Mouse (Mus musculus) adrenal gland, postnatal 4 days (tissue): ENCODE data around the gene Abca12. TPM values are rescaled to one million over a fixed set of nuclear protein-coding genes. Genes with fewer than 3 reads are reported as not detected.

Experiments
- DNase-seq, 2 experiments: peaks; one replicate each; pipeline ENCODE4 v3.0.0; 2021 to 2022; ENCODE audit warnings: low spot score in 2 of 2, mixed read lengths in 2 of 2
- long read RNA-seq, 2 experiments: library from polyadenylated mRNA; stranded (forward); transcript quantifications; one replicate each; pipeline ENCODE4 v2.0.0; 2021
- total RNA-seq, 2 experiments: library from RNA; stranded (reverse); gene quantifications; 2 replicates each; pipeline ENCODE4 v1.2.3; 2021

The Abca12 gene
- under 1 TPM in 1 of 2 experiments, not detected in 1; 0.08 TPM for total RNA-seq
- long read RNA-seq, experiment 1 = 0 reads
- long read RNA-seq, experiment 2 = 0 reads

DNA sequence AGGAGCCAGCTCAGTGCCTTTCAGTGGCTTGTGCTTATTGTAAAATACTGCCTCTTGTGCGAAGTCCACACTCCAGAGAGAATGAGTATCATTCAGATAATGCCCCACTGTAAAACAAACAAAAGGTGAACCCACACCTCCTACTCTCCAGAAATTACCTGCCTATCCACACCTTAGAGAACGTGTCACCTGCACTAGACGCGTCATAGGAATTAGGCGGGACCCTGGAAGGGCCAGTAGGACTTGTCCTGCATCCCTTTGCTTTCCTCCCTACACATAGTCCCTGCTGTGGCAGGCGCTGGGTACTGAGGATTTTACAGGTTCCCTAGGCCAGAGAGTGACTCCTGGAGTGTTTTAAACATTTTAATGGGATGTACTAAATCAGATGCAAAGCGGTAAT, at the start of gene Abca12:
Gene Abca12 (minus strand): TSS at position 101 of the 400 bp plus-strand sequence.
- DNase-seq = no peak

DNA sequence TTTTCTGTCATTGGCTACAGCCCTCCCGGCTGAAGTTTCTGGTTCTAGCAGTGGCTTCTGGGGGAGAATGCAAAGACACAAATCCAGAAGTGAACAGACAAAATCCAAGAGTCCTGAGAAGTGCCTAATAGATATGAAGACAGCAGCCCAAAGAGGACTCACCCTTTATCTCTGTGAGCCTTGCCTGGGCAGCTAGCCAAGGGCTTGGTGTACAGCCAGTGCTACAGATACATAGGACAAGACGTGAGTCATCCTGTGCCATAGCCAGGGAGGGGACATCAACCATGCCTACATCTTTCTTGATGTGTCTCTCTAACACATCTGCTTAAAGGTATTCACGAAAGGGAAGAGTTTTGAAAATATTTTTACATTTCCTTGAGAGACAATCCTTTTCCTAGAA, 43.3 kb upstream of the Abca12 start:
- peak in 1 of 2 experiments; percentile 3 for DNase-seq

DNA sequence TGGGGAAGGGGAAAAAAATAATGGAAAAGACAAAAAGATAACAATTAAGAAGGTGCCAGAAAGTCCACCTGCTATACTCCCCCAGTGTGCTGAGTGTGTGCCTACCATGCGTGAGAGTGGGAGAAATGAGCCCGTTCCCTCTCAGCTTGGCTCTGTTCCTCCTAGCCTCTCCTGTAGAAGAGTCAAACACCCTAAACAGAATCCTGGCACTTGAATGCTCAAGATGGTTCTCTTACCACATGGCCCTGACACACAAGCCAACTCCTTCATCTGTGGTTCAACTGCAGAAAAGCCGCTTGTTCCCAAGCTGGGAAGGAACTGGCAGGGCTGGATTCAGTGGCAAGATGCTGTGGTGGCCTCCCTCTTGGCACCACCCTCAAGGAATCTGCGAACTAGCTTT, 32.7 kb upstream of the Abca12 start:
- no peak for DNase-seq

DNA sequence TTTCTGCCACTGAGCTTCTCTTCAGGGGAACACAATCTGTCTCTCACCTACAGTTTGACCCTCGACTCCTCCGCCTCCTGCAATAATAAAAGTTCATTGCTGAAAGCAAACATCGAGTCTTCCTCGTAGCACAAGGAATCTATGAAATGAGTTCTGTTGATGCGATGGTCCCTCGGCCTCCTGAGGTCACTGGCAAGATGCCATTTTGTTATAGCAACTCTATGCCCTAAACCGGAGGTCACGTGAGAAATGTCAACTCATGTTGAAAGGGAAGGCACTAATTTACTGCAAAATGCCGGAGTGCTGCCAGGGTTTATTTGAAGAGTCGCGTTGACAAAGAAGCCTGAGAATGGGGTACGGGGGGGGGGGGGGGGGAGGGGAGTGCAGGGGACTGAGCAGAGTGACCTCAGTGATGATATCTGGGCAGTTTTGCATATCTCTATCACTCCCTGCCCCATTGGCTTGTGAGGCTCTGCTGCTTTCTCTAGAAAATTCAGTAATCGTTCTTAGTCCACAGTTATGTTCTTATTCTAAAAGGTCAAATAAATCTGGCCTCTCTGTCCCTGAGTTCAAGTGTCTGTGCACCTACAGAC, 7.1 kb upstream of the Abca12 start:
- no peak for DNase-seq

DNA sequence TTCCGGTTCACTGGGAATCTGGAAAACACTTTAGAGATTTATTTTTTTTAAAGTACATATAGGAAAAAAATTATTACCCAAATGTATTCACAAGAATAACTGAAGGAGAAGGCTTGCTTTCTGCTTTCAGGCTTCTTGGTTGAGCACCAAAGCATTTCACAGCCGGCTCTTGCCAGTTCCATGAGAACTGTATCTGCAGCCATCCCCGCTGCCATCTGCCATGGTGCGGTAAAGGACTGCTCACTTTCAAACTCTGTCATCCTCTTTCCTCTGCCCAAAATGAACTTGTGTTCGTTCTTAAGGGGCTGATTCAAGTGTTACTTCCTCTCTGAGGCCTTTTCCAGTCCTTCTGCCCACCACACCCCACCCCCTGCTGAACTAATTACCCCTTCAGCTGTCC, 3.8 kb upstream of the Abca12 start:
- no peak for DNase-seq

DNA sequence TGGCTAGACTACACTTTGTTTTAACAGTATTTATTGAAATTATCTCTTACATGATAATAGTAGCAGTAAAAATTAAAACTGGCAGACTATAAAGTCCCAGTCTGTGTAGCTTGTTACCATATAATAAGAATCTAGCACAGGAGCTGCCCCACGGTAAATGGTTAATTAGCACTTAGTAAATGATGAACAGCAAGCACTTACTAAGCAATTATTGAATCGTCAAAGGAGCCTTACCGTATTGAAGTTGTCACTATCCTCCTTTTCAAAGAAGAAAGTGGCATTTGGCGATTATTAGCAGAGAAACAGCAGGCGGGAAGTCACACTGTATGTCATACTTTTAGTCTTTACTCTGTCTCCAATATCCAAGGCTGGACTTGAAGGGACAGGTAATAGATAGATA, 3.2 kb upstream of the Abca12 start:
- DNase-seq = no peak

DNA sequence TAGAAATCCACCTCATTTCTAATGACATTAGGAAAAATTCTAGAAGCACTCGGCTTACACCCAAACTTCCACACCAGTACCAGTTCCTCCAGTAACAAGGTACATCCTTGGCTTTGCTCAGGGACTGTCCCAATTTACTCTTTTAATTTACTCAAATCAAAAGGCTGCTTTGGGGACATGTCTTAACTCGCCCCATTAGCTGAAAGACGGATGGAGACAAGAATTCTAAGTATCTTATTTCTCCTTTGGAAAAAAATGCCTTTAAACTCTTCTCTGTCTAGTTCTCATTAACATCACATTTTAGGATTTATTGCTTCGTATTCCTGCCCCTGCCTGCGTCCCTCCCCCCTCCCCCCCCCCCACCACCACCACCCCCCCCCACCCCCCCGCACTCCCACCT, 626 bp downstream of the Abca12 start:
- DNase-seq = no peak

DNA sequence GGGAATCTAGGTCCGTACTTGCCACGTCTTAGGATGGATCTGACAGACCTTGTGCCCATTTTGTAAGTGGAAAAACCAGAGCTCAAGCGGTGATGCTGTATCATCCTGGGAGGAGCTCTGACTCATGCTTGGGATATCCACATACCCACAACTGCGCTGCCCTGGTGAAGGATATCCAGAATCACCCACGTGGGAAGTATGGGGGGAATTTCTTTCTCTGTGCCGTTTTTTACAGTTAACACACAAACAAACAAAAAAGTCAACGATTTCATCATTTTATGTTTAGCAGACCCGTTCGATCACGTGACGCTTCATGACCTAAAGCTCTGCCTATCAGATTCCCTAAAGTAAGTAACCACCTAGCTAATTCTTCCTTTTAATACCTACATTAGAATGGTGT, 1.6 kb downstream of the Abca12 start:
- DNase-seq = no peak

DNA sequence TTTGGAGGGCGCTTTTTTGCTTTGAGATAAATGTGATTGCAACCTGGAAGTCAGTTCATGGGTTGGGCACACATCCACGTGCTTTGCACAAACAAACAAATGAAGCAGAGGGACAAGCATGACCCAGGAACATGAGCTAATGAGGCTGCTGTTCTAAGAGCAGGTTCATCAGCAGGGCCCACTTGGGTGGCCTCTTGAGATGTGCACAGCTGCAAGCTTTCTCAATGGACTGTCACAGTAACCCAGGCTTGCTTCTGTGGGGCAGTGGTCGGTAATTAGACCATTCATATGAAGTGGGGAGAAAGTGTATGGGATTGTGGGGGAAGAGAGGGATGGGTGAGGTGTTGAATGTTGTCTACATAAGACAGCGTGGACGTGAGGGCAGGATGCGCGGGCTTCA, 7.0 kb downstream of the Abca12 start:
- no peak for DNase-seq

DNA sequence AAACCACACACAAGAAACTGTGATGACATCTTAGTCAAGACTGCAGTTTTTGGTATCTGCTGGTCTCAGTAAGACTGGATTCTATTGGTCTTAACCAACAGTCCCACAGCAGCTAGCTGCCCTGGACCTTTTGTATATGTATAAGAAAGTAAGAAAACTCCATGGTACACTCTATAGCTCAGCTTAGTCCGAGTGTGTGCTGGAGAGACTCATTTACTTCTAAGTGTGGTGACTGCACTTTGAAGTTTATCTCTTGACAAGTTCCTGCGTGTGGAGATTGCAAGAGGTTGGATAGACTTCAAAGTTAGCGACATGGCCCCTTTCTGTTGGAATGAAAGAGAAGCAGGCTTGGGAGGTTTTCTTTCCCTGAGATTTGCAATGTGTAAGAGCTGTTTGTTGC, 17.1 kb downstream of the Abca12 start:
- no peak for DNase-seq

DNA sequence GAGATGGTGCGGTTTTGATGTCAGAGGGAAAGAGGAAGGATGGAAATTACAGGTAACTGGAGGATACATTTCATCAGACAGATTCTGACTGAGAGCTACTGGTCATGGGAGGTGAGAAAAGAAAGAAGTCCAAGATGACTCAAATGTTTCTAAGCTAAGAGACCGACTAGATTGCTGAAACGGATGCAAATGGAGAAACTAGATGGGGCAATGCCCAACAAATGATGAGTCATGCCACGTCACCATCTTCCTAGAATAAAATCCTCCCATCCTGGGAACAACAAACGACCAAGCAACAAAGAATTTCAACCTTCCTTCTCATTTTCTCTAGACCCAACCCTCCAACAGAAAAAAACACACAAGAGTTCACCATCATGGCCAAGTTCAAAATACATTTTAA, 18.6 kb downstream of the Abca12 start:
- no peak for DNase-seq

DNA sequence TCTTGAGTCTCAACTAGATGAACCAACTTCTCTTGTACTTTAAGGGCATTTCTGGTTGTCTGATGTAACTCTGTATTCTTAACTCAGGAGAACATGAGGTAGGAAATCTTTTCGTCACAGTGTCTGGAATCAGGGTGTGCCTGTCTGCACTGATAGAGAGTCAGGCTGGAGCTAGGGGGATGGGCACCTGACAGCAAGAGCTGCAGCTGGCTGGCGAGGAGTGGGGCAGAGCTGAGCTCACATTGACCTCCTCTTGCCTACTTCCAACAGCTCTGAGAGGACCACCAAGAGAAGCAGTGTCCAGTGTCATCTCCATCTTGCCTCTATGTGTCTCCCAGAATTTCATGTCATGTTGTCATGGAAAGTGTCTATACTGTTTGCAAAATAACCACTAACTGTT, 20.5 kb downstream of the Abca12 start:
- no peak for DNase-seq

DNA sequence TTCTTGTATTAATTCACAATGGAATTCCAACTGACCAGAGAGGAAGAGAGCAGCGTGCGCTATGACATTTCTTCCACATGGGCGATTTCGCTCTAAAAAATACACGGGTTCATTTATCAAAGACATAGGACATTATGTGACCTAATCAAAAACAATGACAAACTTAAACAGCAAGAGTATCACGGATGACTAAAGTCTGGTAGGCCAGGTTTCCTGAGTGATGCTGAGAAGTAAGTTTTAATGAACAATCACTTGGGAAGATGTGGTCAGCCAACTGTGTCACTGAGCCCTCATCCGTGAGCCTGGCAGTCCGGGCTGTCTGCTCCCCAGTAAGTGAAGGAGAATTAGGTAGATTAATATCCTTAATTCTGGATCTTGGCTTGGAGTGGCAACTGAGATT, 21.2 kb downstream of the Abca12 start:
- no peak for DNase-seq

DNA sequence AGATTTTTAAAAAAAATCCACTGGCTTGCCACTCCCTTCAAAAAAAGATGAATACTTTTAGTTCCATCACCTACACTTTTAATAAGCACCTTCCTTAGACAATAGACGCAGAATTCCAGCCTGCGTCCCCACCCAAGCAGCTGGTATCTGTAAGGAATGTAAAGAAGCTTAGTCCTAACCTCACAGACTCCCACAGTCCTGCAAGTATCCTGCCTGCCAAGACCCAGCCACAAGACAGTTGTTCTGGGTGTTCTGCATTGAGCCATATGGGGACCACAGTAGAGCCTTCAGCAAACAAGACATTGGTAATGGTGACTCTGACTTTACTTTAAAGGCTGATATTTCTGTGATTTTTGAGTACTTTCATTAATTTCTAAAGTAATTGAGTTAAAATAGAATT, 22.2 kb downstream of the Abca12 start:
- DNase-seq = no peak

DNA sequence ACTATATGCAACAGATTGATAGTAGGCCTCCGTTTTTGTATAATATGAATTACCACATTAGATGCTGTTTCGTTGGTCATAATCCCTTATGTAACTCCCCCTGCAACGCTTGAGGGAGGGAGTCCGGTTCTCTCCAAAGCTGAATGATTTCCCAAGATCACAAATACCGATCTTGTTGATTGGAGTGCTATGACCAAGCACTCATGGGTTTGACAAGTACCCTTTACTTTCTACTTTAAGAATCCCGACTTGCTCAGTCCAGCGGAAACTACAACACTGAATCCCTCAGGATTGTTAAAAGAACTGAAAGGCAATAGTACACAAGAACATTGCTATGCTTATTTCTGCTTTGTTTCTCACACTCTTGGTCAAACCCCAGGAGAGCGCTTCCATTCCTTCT, 28.1 kb downstream of the Abca12 start:
- DNase-seq = no peak

DNA sequence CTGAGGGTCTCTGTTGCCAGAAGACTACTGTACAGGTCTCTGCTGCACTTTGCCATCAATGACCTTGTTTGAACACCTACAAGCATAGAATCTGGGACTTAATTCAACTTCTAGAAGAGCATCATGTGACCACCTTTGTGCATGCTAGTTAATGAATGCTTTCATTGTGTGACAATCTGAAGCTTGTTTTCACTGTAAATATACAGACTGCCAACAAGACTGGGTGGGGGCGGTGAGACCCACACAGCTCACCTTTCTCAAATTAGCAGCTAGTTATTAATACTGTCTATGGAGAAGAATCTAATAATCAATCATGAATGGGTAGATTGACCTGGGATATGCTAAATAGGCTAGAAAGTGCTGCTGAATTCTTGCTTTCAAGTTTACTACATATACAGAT, 30.6 kb downstream of the Abca12 start:
- DNase-seq = no peak

DNA sequence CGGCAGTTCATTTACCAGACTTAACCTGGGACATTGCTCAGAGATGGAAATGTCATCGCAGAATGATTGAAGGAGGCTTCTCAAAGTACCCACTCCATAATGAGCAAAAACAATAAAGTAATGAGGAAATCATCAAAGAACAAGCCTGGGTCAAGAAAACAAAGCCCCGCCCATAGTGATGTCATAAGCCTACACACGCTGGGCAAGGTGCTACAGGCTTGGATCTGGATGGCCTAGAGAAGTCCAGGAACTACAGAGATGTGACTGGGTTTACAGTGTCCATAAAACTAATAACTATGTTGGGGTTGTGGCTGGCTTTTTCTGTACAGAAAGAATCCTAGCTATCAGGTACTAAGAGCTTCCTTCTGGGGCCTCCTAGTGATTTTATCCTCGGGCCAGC, 41.6 kb downstream of the Abca12 start:
- no peak for DNase-seq

DNA sequence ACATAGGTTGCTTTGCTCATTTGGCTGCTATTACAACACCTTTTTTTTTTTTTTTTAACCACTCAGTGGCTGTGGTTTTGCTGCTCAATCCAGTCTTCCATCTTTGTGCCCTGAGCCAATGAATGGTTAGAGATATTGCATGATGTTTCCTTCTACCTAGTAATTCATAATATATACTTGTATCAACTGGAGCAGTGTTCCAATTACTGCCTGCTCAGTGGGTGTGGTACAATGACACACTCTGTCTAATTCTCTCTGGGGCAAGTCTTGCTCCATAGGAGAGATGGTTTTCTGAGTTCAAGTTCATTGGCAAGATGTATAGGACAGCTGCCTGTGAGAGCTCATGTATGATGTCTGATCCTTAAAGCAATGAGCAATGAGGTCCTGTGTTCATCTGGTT, 44.4 kb downstream of the Abca12 start:
- DNase-seq = no peak

DNA sequence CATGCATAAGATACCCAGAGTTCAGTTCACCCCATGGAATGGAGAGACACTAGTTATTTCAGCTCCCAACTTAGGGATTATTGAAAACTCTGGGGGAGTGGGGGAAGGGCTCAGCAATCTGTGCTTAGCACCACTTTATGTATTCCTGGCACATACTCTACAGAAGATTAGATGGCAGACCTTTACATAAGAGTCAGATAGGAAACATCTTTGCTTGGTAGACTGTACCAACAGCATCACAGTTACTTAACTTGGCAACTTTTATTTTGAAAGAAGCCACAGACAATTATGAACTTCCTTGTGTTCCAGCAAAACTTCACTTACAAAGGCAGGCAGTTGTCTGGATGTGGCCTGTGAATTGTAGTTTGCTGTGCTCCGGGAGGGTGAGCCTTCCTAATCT, 46.9 kb downstream of the Abca12 start:
- no peak for DNase-seq

DNA sequence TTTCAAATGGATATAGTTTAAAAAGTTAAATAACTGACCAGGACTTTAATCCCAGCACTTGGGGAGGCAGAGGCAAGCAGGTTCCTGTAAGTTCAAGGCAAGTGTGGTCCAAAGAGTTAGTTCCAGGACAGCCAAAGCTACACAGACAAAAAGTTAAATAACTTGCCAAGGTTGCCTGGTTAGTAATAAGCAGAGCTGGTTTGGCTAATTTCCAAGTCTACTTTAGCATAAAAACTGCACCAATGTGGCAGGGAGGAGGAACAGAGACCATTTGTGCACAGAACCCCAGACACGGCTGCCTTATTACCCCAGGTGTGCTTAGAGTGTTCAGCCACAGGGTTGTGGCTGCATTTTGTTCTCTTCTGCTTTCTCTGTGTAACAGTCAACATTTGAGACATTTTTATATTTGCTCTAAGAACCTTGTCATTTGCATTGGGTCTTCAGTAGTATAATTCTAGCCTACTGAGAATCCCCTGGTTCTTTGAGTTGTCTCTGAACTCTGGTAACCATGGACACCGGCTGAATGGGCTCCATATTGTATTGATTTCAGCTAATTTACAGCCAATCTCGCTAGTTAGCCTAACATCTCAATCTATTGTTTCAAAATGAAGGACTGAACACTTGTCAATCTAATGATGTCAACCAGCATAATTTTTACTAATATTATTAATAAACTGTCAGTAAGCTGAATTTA, 71.7 kb downstream of the Abca12 start:
- no peak for DNase-seq

DNA sequence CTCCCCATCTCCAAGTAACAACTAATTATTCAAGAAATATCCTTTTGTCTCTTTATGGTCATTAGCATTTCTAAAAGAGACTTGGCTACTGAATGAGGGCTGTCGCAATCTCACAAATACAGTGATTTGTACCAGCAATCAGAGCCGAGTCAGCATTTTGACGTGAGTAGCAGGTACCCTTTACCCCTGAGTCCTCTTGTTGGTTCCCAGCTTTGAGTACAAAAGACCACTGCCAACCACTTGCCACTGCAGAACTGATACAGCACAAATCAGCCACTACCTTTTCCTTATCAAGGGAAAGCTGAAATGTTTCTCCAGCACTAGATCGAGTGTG, 72.5 kb downstream of the Abca12 start:
- no peak for DNase-seq

DNA sequence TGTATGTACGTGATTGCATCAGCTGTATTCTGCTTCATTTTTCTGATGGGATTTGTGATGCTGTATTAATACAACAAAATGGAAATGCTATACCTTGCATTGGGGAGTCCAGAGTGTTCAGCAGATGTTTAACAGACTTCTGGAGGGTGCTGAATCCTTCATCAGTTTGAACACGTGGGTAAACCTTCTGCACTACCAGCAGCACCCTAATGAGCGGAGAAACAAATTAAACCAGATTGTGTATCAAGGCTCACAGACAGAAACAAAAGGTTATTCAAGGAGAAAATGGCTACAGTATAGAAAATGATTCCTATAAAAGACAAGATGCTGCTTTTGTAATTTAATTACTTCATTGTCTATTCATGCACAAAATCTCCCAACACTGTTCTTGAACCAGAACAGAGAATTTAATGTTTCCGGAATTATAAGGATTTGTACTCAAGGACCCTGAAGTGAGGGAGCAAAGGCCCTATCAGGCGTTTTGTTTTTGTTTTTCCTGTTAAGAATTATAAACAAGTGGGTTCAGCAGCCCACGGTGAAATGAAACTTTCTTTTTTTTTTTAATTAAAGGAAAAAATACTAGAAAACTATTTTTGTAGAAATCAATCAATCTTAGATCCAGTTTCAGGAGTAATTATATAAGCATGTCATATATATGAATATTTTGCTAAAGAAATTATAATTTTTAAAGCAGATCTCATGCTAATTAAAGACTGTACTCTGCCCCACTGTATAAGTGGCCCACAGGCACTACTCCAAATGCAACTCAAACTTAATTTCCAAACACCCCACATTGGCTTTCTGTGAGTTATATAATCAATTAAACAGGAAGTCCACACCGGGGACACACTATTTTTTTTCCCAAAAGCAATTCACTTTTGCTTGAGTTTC, 73.1 kb downstream of the Abca12 start:
- no peak for DNase-seq
